Mouse (Mus musculus) hindbrain, embryonic 13.5 days (tissue): ENCODE data around the gene Acr. TPM values are rescaled to one million over a fixed set of nuclear protein-coding genes. Genes with fewer than 3 reads are reported as not detected.

ENCODE experiments used
- ATAC-seq: fragments of 200-750 bp; cut with Nextera tagmentation; 2 replicates; pipeline ENCODE4 v1.8.0; 2017; ENCODE audit warnings: moderate TSS enrichment; ENCODE audit not compliant: low FRiP score
- H3K27ac ChIP-seq: fragments of 300-500 bp; sonication (generic); 2 replicates; pipeline ENCODE4 v1.5.1; 2015; ENCODE audit warnings: inconsistent platforms, mild to moderate bottlenecking, moderate library complexity
- H3K27me3 ChIP-seq: fragments of 300-500 bp; sonication (generic); 2 replicates; pipeline ENCODE4 v1.6.1; 2015; ENCODE audit warnings: mild to moderate bottlenecking, inconsistent platforms
- H3K36me3 ChIP-seq: fragments of 300-500 bp; sonication (generic); 2 replicates; pipeline ENCODE4 v1.6.1; 2015; ENCODE audit warnings: mild to moderate bottlenecking, inconsistent platforms
- H3K4me1 ChIP-seq: fragments of 300-500 bp; sonication (generic); replicated peaks from 2 replicates; pipeline ENCODE4 v1.6.1; 2015; ENCODE audit warnings: inconsistent platforms
- H3K4me2 ChIP-seq: fragments of 300-500 bp; sonication (generic); 2 replicates; pipeline ENCODE4 v1.6.1; 2015; ENCODE audit warnings: inconsistent platforms, mild to moderate bottlenecking, moderate library complexity
- H3K4me3 ChIP-seq: fragments of 300-500 bp; sonication (generic); 2 replicates; pipeline ENCODE4 v1.5.1; 2015; ENCODE audit warnings: mild to moderate bottlenecking, inconsistent platforms
- H3K9ac ChIP-seq: fragments of 300-500 bp; sonication (generic); 2 replicates; pipeline ENCODE4 v1.6.1; 2015; ENCODE audit warnings: mild to moderate bottlenecking, inconsistent platforms
- H3K9me3 ChIP-seq: fragments of 300-500 bp; sonication (generic); 2 replicates; pipeline ENCODE4 v1.6.1; 2016; ENCODE audit warnings: inconsistent platforms
- whole genome bisulfite sequencing: fragments of 180-500 bp; shearing (Covaris S2); methylation state at CpG from one replicate; pipeline ENCODE4 v1.1.7; 2015; 5-methylcytosine and 5-hydroxymethylcytosine counted together
- polyA plus RNA-seq: library from polyadenylated mRNA; unstranded; fragments of >200 nt; fragmentation: Nextera tagmentation; extraction: Ambion mirVana; gene quantifications from 2 replicates; pipeline ENCODE4 v1.2.1, GENCODE M21; 2015

Acr gene
- polyA plus RNA-seq, 1 experiment from 2014 or later = 1.5 TPM

DNA sequence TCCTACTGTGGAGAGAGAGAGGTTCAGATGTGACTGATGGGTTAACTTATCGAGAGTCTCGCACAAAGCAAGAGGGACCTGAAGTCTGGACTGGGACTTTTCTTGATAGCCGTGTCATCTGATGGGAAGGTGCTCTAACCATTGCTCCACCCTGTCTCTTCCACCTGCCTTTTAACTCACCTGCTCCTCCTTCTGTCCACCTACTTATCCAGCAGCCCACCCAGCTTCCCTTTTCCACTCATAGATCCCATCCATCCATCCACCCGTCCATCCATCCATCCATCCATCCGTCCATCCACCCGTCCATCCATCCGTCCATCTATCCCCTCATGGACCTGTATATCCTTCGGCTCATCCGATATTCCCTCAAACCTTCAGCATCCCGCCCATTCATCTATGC, 39.2 kb upstream of the Acr start:
- Histone ChIP-seq H3K27ac (no peak overlapping the region), H3K36me3 (peaks cover 11% of the 10 kb centered on the region; the same call in 1 of the 2 replicates), H3K4me1 (peaks cover 42% of the 10 kb centered on the region), H3K27me3 (peaks cover 19% of the 10 kb centered on the region), H3K9me3 (no peaks in the 10 kb centered on the region), H3K9ac (no peak overlapping the region), H3K4me2 (no peak overlapping the region), H3K4me3 (no peak overlapping the region)
- no peak for ATAC-seq
- WGBS = 92% methylated on average over 10 of the region's 10 CpGs

DNA sequence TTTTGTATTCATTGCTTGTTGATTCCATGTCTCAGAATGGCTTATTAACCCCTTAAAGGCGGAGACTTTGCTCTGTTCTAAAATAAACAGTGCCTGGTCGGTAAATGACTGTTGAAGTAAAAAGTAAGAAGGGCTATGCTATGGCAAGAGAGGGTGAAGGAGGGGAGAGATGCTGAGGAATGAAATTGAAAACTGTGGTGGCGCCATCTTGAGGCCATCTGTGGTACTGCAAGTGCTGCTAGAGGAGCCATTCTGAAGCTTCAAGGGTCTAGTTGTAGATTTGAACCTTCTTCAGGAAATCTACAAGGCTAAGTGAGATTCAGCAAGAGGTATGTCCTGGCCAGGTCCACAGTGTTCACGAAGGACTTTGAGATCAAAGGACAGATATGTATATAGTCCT, 37.8 kb upstream of the Acr start:
- H3K9ac ChIP-seq = no peak overlapping the region
- ATAC-seq = no peak
- peaks cover 44% of the 10 kb centered on the region for H3K4me1 ChIP-seq
- peaks cover 10% of the 10 kb centered on the region; the same call in 1 of the 2 replicates for H3K36me3 ChIP-seq
- 5% methylated on average over 4 of the region's 4 CpGs for WGBS
- H3K4me3 ChIP-seq = no peak overlapping the region
- H3K9me3 ChIP-seq = no peaks in the 10 kb centered on the region
- no peak overlapping the region for H3K27ac ChIP-seq
- no peak overlapping the region for H3K4me2 ChIP-seq
- peaks cover 4% of the 10 kb centered on the region for H3K27me3 ChIP-seq

DNA sequence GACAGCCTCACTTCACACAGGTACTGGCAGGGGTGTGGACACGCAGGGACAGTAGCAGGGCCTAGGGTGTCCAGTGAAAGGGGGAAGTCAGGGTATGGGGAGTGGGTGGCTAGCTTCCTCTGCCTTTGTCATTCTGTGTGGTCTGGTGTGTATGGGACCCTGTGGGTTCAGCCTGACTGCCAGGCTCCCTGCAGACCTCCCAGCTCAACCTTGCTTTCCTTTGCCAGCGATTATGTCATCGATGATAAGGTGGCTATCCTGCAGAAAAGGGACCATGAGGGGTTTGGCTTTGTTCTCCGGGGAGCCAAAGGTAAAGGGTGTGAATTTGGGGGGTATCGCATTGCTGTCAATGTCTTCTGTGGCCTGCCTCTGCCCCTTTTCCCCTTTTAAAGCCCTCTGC, 36.7 kb upstream of the Acr start:
- Histone ChIP-seq H3K27me3 (no peaks in the 10 kb centered on the region), H3K4me1 (peaks cover 44% of the 10 kb centered on the region), H3K4me3 (no peak overlapping the region), H3K9me3 (no peaks in the 10 kb centered on the region), H3K27ac (no peak overlapping the region), H3K9ac (no peak overlapping the region), H3K4me2 (no peak overlapping the region), H3K36me3 (0 out of 2 replicates have a peak, but pooled peaks cover 5% of the 10 kb centered on the region)
- WGBS = 94% methylated on average over 5 of the region's 5 CpGs
- ATAC-seq = 0 out of 2 replicates have a peak, but pooled peaks have one; percentile 14

DNA sequence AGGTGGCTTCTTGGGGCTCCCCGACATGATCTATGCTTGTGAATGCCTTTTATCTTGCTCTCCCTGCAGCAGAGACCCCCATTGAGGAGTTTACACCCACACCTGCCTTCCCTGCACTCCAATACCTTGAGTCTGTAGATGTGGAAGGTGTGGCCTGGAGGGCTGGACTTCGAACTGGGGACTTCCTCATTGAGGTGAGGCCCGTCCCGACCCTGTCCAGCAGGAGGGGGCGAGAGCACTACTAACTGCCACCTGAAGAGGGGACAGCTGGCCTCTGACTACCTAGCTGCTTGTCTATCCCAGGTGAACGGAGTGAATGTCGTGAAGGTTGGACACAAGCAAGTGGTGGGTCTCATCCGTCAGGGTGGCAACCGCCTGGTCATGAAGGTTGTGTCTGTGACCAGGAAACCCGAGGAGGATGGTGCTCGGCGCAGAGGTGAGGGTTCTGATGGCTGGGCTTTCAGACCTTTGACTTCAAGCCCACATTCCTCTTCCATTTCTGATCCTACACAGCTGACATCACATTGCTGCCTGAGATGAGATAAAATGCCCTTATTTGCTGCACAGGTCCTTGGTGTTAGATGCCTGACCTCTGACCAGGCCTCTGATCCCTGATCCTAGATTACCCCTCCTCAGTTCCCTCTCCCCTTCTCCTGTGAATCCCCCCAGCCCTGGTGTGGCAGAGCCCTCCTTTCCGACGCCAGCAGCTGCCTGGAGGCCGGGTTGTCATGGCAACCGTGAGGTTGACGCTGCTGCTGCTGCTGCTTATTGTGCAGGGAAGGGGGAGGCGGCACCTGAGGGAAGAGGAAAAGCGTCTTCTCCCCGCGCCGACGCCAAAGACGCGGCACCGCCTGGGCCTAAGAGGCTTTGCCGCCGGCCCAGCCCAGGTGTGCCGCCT, 35.9 kb upstream of the Acr start:
- H3K9me3 ChIP-seq = no peaks in the 10 kb centered on the region
- 23% methylated on average over 29 of the region's 29 CpGs for WGBS
- ATAC-seq = peak; percentile 68

GRCm38 (mm10) chr15:89532924-89533842, 34.9 kb upstream of the Acr start:
- Histone ChIP-seq H3K4me1 (peaks cover 37% of the 10 kb centered on the region), H3K4me3 (peak overlapping the region; percentile 52), H3K36me3 (peaks cover 6% of the 10 kb centered on the region; the same call in 1 of the 2 replicates), H3K27me3 (no peaks in the 10 kb centered on the region), H3K4me2 (peak overlapping the region; percentile 84), H3K9me3 (no peaks in the 10 kb centered on the region), H3K27ac (peak overlapping the region; percentile 91), H3K9ac (peak overlapping the region; percentile 82)
- peak; percentile 47 for ATAC-seq
- WGBS = 67% methylated on average over 23 of the region's 23 CpGs

More for the DNA sequence above, 35.9 kb upstream of the Acr start:
- Histone ChIP-seq H3K27ac (peak overlapping the region; percentile 91), H3K36me3 (no peaks in the 10 kb centered on the region), H3K4me3 (peak overlapping the region; percentile 52), H3K4me2 (peak overlapping the region; percentile 84), H3K27me3 (no peaks in the 10 kb centered on the region), H3K9ac (peak overlapping the region; percentile 82), H3K4me1 (peaks cover 44% of the 10 kb centered on the region)

- Histone ChIP-seq H3K4me2 (peak overlapping the region; percentile 84), H3K27ac (0 out of 2 replicates have a peak overlapping the region, but pooled peaks have one; percentile 91), H3K36me3 (peaks cover 6% of the 10 kb centered on the region; the same call in 1 of the 2 replicates), H3K27me3 (no peaks in the 10 kb centered on the region), H3K4me1 (peaks cover 37% of the 10 kb centered on the region), H3K9me3 (no peaks in the 10 kb centered on the region), H3K9ac (peak overlapping the region; percentile 82), H3K4me3 (peak overlapping the region; percentile 52)
- 90% methylated on average over 10 of the region's 10 CpGs for WGBS
- ATAC-seq = no peak
Measured at GRCm38 (mm10) chr15:89533843-89534207, 34.3 kb upstream of the Acr start.

DNA sequence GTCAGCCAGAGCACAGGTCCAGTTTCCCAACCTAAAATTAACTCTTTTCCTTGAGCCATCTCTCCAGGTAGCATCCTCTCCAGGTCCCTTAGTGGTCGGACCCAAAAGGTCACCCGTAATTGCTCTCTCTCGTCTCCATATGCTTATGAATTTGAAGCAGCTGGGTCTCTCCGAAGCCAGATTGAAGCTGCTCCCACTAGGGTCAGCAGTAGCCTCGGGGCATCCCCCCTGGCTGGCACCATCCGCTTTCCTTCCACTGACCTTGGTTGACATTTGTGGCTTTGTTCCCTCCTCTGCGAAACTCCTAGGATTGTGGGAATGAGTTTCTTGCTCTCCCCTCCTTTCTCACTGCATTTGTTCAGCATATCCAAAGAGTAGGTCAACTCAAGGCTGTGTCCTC, 24.0 kb upstream of the Acr start:
- 86% methylated on average over 7 of the region's 7 CpGs for WGBS
- H3K4me1 ChIP-seq = peaks cover 20% of the 10 kb centered on the region
- H3K4me2 ChIP-seq = no peak overlapping the region
- 0 out of 2 replicates have a peak overlapping the region, but pooled peaks have one; percentile 5 for H3K9ac ChIP-seq
- no peaks in the 10 kb centered on the region for H3K9me3 ChIP-seq
- no peak for ATAC-seq
- H3K36me3 ChIP-seq = peaks cover 49% of the 10 kb centered on the region
- H3K27me3 ChIP-seq = peaks cover 25% of the 10 kb centered on the region
- no peak overlapping the region for H3K4me3 ChIP-seq
- no peak overlapping the region for H3K27ac ChIP-seq

- Histone ChIP-seq H3K4me1 (peaks cover 24% of the 10 kb centered on the region), H3K4me2 (peak overlapping the region; percentile 49; the same call in 1 of the 2 replicates), H3K27ac (no peak overlapping the region), H3K27me3 (peaks cover 28% of the 10 kb centered on the region), H3K9me3 (no peaks in the 10 kb centered on the region), H3K9ac (no peak overlapping the region), H3K36me3 (peaks cover 68% of the 10 kb centered on the region), H3K4me3 (peak overlapping the region; percentile 25; the same call in 1 of the 2 replicates)
- WGBS = 58% methylated on average over 8 of the region's 8 CpGs
- ATAC-seq = no peak
Measured at GRCm38 (mm10) chr15:89547321-89547720, 20.8 kb upstream of the Acr start.

- peak; percentile 40 for ATAC-seq
- no peaks in the 10 kb centered on the region for H3K9me3 ChIP-seq
Measured at GRCm38 (mm10) chr15:89547824-89548601, 20.1 kb upstream of the Acr start.

DNA sequence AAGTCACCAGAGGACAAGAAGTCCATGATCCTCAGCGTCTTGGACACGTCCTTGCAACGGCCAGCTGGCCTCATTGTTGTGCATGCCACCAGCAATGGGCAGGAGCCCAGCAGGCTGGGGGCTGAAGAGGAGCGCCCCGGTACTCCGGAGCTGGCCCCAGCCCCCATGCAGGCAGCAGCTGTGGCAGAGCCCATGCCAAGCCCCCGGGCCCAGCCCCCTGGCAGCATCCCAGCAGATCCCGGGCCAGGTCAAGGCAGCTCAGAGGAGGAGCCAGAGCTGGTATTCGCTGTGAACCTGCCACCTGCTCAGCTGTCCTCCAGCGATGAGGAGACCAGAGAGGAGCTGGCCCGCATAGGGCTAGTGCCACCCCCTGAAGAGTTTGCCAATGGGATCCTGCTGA, 19.3 kb upstream of the Acr start:
- Histone ChIP-seq H3K4me2 (peak overlapping the region; percentile 49), H3K9me3 (no peaks in the 10 kb centered on the region), H3K4me1 (peaks cover 24% of the 10 kb centered on the region), H3K4me3 (no peak overlapping the region), H3K27me3 (peaks cover 28% of the 10 kb centered on the region), H3K9ac (peak overlapping the region; percentile 58; the same call in 1 of the 2 replicates), H3K27ac (peak overlapping the region; percentile 52), H3K36me3 (peaks cover 67% of the 10 kb centered on the region)
- ATAC-seq = peak; percentile 47
- WGBS = 22% methylated on average over 11 of the region's 11 CpGs

More at GRCm38 (mm10) chr15:89547824-89548601, 20.1 kb upstream of the Acr start:
- WGBS = 11% methylated on average over 58 of the region's 58 CpGs
- H3K9ac ChIP-seq = peak overlapping the region; percentile 58
- peak overlapping the region; percentile 49 for H3K4me2 ChIP-seq
- H3K36me3 ChIP-seq = peaks cover 71% of the 10 kb centered on the region
- H3K4me3 ChIP-seq = peak overlapping the region; percentile 25
- H3K27me3 ChIP-seq = peaks cover 28% of the 10 kb centered on the region
- peaks cover 24% of the 10 kb centered on the region for H3K4me1 ChIP-seq
- peak overlapping the region; percentile 52 for H3K27ac ChIP-seq

DNA sequence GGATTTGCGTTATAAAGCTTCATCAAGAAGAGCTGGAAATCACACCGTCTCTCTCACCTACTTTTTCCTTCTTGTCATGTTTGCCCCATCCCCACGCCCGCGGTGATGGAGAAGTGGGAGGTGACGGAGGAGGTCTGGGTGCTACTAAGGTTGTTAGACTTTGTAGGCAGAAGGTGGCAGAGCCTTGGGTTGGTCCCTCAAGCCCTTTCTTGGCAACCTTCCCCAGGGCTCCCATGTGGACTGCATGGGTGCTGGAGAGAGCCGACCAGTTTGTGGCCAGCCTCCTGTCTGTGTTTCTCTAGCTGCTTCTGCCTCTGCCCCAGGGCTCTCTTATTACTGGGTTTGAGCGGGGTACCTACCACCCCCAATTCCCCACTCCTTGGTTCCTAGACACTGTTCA, 17.6 kb upstream of the Acr start:
- no peak for ATAC-seq
- peaks cover 37% of the 10 kb centered on the region for H3K27me3 ChIP-seq
- H3K9ac ChIP-seq = no peak overlapping the region
- H3K4me2 ChIP-seq = no peak overlapping the region
- H3K27ac ChIP-seq = no peak overlapping the region
- H3K4me1 ChIP-seq = peaks cover 24% of the 10 kb centered on the region
- no peak overlapping the region for H3K4me3 ChIP-seq
- H3K9me3 ChIP-seq = no peaks in the 10 kb centered on the region
- peaks cover 54% of the 10 kb centered on the region for H3K36me3 ChIP-seq
- WGBS = 96% methylated on average over 8 of the region's 8 CpGs
